Mouse (Mus musculus): ENCODE measurements at regions not wholly inside any gene's neighbourhood (a gene's known extent, or its start where the extent isn't known, plus 50 kb on each side); places are given as distances from the start of the nearest gene placed in this dataset.
A peak's percentile ranks its signal among the peaks of the same experiment; 100 is the strongest.

DNA sequence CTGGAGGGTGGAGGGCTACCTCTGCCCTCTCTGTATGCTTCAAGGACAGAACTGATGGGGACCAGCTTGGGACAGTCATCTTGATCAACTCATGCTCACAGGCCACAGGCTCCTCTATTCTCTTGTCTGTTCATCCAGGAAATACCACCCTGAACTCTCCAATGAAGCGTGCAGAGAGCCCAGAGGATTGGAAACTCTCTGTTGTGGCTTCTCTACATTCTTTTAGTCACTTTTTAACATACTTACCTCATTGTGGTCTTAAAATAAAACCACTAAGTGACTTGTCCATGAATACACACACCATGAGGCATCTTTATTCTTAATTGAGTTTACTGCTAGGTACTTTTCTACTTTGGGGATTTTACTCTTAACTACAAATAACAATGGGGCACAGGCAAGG lies 209.8 kb downstream of the Irs2 start:
- WGBS (ENCODE audit: missing documents): 77% methylated on average over 1 of the region's 1 CpGs
- Histone ChIP-seq H3K36me3 (ENCODE audit: inconsistent target) (no peaks in the 10 kb centered on the region), H3K27ac (no peak overlapping the region), H3K4me3 (ENCODE audit: inconsistent target) (no peak overlapping the region), H3K79me2 (ENCODE audit: inconsistent target) (no peaks in the 10 kb centered on the region)

DNA sequence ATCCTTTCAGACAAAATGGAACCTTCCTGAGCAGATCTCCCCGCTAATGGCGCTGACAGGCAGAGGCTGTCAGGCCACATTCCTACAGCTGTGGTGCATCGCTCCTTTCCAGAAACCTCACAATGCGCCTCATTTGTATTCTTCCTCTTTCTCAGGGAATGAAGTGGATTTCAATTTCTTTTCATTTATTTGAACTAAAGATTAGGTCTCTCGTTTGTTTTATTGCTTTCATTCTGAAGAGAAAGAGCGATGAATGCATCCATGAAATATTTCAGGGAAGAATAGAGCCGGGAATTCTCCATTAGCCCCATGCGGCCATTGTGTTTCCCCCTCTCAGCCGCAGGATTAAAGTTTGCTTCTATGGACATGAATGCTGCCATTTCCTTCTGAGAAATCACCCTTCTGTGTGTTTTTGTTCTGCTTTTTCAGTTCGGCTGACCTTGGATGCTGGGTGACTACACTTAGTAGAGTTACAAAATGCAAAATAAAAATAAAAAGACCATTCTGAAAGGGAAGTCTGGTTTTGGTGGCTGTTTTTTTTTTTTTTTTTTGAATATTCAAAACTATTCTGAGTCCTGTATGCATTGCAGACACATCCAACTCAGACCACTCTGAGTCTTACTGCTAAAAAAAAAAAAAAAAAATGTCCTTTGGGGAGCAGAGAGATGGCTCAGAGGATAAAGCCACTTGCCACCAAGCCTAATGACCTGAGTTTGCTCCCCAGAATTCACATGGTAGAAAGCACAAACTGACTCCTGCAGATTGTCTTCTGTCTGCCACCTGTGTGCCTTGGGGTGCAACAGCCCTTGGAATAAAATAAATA lies 213.7 kb downstream of the Irs2 start:
- Histone ChIP-seq H3K36me3 (ENCODE audit: inconsistent target) (no peaks in the 10 kb centered on the region), H3K79me2 (ENCODE audit: inconsistent target) (no peaks in the 10 kb centered on the region), H3K27ac (peak overlapping the region; percentile 61), H3K4me3 (ENCODE audit: inconsistent target) (no peak overlapping the region)
- 17% methylated on average over 10 of the region's 10 CpGs for WGBS (ENCODE audit: missing documents)

DNA sequence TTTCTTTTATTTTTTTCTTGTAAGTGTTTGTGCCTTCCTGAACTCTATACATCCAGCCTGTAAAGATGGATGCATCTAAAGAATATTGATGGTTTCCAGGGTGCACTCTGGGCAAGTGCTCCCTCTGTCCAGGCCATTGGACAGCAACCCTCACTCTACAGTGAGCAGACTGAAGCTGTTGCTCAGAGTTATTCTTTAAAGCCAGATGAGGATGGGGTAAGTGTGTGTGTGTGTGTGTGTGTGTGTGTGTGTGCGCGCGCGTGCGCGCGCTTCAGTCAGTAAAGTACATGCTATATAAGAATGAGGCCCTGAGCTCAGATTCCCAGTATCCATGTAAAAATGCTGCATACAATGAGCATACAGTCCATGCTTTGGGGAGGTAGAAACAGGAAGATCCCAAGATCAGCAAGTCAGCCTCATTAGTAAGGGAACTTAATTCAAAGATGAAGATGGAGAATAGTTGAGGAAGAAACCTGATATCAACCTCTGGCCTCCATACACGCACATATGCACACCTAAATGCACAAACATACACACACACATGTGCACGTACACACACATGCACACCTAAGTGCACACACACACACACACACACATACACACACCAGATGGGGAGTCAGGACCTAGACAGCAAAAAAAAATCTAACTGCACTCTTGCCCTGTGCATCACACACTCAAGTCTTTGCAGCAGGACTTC lies 214.4 kb downstream of the Irs2 start:
- Histone ChIP-seq H3K27ac (peak overlapping the region; percentile 61), H3K36me3 (ENCODE audit: inconsistent target) (no peaks in the 10 kb centered on the region), H3K4me3 (ENCODE audit: inconsistent target) (no peak overlapping the region), H3K79me2 (ENCODE audit: inconsistent target) (no peaks in the 10 kb centered on the region)
- 94% methylated on average over 7 of the region's 9 CpGs for WGBS (ENCODE audit: missing documents)

DNA sequence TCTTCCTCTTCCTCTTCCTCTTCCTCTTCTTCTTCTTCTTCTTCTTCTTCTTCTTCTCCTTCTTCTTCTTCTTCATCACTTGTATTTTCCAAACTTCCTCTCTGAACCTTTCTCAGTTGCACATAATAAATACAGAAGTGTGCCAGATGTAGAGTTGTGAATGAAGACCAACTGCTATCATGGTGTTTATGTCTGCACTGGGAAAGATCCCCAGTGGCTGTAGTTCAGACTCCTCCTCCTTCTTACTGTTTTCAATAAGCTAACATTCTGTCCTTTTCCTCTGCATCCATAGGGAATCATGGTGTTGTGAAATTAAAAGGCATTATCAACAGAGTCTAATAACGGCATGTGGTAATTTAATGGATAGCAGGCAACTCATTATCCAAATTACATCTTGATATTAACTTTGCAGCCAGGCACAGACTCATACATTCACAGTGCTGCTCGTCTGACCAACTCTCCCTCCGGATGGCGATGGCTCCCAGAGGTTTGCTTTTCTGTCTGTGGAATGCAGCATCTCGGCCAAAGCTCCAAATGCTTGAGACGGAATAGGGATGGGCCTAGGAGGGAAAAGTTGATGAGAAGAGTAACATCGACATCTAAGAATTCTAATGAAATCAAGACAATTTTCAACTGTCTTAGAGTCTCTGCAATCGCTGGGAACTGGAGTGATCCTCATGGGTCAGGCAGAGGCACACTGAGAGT lies 219.6 kb downstream of the Irs2 start:
- WGBS (ENCODE audit: missing documents): 91% methylated on average over 8 of the region's 8 CpGs
- no peaks in the 10 kb centered on the region for H3K79me2 ChIP-seq (ENCODE audit: inconsistent target)
- H3K4me3 ChIP-seq (ENCODE audit: inconsistent target): no peak overlapping the region
- H3K36me3 ChIP-seq (ENCODE audit: inconsistent target): no peaks in the 10 kb centered on the region
- no peak overlapping the region for H3K27ac ChIP-seq

DNA sequence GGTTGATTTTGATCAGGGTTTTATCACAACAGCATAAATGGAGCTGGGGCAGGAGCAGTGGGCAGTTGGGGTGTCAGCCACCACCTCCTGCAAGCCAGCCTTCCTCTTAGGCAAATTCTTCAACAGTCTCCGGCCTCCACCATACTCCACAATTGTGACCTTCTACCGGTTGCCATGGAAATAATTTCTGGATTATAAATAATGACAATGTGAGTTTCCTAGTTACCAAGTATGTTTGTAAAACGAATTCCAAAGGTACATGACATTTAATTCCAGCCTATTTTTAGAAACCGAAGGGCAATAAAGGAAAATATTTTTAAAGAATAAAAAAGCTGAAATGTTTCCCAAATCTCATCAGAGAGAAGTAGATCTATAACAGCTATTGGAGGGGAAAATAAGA lies 222.5 kb downstream of the Irs2 start:
- H3K36me3 ChIP-seq (ENCODE audit: inconsistent target): no peaks in the 10 kb centered on the region
- H3K4me3 ChIP-seq (ENCODE audit: inconsistent target): no peak overlapping the region
- H3K79me2 ChIP-seq (ENCODE audit: inconsistent target): no peaks in the 10 kb centered on the region
- 92% methylated on average over 4 of the region's 4 CpGs for WGBS (ENCODE audit: missing documents)
- no peak overlapping the region for H3K27ac ChIP-seq

DNA sequence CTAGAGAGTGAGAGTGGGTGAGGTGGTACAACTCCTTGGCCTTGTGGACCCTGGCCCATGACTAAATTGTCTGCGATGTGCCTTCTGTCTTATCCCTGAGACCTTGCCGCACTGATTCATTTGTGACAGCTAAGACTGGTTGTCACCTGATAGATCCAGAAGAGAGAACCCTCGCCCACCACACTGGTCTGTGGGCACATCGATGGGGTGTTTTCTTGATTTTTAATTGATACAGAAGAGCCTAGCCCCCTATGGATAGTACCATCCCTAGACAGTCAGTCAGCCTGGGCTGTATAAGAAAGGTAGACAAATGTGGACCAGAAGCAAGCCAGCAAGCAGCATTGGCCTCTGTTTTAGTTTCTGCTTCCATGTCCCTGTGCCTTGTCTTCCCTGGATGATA lies 222.9 kb downstream of the Irs2 start:
- 96% methylated on average over 4 of the region's 4 CpGs for WGBS (ENCODE audit: missing documents)
- H3K36me3 ChIP-seq (ENCODE audit: inconsistent target): no peaks in the 10 kb centered on the region
- no peaks in the 10 kb centered on the region for H3K79me2 ChIP-seq (ENCODE audit: inconsistent target)
- no peak overlapping the region for H3K27ac ChIP-seq
- no peak overlapping the region for H3K4me3 ChIP-seq (ENCODE audit: inconsistent target)

DNA sequence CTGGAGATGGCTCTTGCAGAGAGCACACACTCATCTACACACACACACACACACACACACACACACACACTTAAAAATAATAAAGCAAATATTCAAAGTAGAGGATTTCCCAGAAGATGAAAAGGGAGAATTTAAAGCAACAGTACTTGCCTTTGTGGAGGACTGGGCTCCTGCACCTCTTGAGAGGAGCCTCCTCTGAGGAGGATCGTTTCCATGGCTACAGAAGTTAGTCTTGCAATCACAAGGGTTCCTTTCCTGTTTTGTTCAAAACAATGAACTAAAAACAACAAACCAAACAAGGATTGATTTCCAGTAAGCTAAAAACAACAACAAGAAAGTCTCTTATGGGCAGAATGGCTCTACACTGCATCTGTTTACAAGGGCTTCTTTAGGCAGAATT lies 223.8 kb downstream of the Irs2 start:
- Histone ChIP-seq H3K79me2 (ENCODE audit: inconsistent target) (no peaks in the 10 kb centered on the region), H3K4me3 (ENCODE audit: inconsistent target) (no peak overlapping the region), H3K27ac (no peak overlapping the region), H3K36me3 (ENCODE audit: inconsistent target) (no peaks in the 10 kb centered on the region)
- 33% methylated on average over 1 of the region's 1 CpGs for WGBS (ENCODE audit: missing documents)

DNA sequence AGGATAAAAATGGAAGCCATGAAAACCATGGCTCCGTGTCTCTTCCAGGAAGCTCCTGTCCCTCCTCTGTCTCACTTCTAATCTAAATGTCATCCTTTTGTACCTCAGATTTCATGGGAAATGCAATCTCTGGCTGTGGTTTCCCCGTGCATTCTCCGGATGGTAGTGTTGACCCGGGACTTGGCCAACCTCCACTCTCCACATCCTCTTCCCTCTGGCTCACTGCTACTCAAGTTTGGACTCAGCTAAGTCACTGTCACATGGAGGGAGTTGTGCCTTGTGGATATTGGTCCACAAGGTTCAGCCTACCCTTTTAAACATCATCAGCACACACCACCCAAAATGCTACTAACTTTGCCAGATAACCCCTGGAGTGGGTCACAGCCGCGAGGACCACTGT lies 226.4 kb downstream of the Irs2 start:
- WGBS (ENCODE audit: missing documents): 70% methylated on average over 6 of the region's 6 CpGs
- Histone ChIP-seq H3K79me2 (ENCODE audit: inconsistent target) (no peaks in the 10 kb centered on the region), H3K36me3 (ENCODE audit: inconsistent target) (no peaks in the 10 kb centered on the region), H3K4me3 (ENCODE audit: inconsistent target) (no peak overlapping the region), H3K27ac (no peak overlapping the region)

DNA sequence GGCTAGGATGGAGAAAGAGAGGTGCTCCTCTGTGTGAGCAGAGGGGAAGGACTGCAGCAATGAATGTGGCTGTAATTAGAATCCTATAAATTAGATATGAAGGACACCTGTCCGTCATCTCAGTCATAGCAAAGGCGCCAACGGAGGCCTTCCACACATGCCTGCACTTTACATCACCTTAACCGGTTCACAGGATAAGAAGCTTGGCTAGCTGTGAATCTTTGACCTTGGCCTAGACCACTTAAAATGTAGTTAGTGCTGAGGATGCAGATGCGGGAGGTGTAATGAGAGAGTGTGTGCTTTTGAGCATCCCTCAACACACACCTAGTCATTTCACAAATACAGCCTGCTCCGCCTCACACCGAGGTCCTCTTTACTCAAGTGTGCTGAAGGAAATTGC lies 228.6 kb downstream of the Irs2 start:
- Histone ChIP-seq H3K4me3 (ENCODE audit: inconsistent target) (no peak overlapping the region), H3K79me2 (ENCODE audit: inconsistent target) (no peaks in the 10 kb centered on the region), H3K27ac (no peak overlapping the region), H3K36me3 (ENCODE audit: inconsistent target) (no peaks in the 10 kb centered on the region)
- 95% methylated on average over 7 of the region's 7 CpGs for WGBS (ENCODE audit: missing documents)

DNA sequence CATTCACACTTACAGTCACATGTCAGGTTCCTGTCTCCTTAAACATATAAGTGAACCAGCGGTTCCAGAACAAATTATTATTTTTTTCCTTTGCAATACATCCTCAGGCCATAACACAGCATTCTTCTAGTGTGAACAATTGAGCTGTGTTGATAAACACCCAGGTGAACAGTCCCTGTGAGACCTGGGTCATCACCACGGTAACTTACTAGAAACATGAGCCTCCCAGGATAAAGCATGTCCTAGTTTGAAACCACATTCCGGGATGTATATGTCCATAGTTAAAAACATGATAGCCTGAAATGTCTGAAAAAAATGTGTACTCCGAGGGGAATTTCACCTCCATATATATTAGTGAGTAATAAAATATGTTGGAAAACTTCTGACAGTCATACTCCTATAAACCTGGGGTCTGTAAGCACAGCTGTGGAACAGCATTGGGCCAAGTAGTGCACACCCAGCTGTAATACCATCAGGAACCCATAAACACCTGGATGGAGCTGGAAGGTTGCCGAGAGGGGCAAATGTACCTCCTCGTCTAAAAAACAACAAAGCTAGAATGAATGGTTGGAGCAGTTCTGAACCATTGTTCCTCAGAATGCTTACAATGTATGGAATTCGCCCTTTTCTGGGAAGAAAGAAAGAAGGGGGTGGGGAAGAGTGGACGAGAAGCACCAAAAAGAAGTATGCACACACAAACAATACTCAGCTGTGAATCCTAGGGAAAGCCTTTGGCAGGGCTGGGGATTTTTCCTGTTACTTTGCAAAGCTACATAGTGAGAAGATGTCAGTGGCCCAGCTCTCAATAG lies 232.9 kb downstream of the Irs2 start:
- 92% methylated on average over 8 of the region's 8 CpGs for whole genome bisulfite sequencing (ENCODE audit: missing documents)
- H3K79me2 ChIP-seq (ENCODE audit: inconsistent target): no peaks in the 10 kb centered on the region
- no peaks in the 10 kb centered on the region for H3K36me3 ChIP-seq (ENCODE audit: inconsistent target)
- no peak overlapping the region for H3K4me3 ChIP-seq (ENCODE audit: inconsistent target)
- no peak overlapping the region for H3K27ac ChIP-seq

DNA sequence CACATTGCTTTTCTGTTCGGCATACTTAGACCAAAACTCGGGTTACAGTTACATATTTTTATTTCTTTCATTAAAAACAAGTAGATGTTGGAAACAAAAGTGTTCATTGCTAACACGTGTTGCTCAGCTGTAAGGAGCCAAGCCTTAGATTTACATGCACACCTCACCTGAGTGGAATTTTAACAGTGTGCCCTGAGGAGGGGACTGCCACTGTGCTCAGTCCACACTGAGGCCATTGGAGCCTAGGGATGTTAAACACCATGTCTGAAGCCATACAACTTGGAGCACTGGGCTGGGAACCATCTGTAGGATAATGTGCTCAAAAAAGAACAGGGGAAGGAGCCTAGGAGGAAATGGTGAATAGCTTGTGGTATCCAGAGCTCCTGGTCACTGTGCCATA lies 233.5 kb downstream of the Irs2 start:
- no peak overlapping the region for H3K27ac ChIP-seq
- no peaks in the 10 kb centered on the region for H3K79me2 ChIP-seq (ENCODE audit: inconsistent target)
- no peak overlapping the region for H3K4me3 ChIP-seq (ENCODE audit: inconsistent target)
- 90% methylated on average over 3 of the region's 3 CpGs for WGBS (ENCODE audit: missing documents)
- no peaks in the 10 kb centered on the region for H3K36me3 ChIP-seq (ENCODE audit: inconsistent target)

DNA sequence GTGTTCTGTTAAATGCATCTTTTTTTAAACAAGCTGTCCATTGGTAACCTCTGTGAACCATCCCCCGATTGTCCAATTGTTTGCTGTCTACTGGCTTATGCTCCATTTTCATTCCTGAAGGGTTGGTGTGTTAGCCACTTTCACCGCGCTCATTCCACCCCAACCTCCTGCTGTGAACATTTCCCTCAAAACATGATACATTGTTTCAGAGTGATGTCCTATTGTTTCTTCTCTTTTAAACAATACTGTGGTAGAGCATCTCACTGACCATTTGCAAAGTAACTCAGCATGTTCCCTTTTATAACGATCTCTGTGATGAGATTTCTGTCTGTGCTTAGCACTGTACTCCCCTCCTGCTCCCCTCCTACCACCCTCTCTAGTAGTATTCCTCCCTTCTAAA lies 240.1 kb downstream of the Irs2 start:
- no peak overlapping the region for H3K27ac ChIP-seq
- 94% methylated on average over 4 of the region's 4 CpGs for WGBS (ENCODE audit: missing documents)
- no peaks in the 10 kb centered on the region for H3K79me2 ChIP-seq (ENCODE audit: inconsistent target)
- H3K4me3 ChIP-seq (ENCODE audit: inconsistent target): no peak overlapping the region
- H3K36me3 ChIP-seq (ENCODE audit: inconsistent target): no peaks in the 10 kb centered on the region

DNA sequence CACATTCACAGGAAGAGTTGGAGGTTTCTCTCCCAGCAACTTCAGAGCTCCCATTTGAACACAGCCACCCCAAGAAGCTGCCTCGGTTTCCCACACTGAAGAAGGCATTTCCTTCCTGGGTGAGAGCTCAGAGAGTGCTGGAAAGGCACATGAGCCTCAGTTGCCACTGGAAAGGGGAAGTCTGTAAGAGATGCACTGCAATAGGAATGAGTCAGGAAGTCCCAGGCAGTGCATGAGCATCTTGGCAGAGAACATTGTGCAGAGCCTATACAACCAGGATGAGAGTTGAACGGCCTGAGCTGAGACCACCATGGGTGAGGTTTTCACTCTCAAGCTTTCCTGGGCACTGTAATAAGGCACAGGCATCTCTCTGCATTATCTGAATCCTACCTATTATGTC lies 244.4 kb downstream of the Irs2 start:
- Histone ChIP-seq H3K36me3 (ENCODE audit: inconsistent target) (no peaks in the 10 kb centered on the region), H3K4me3 (ENCODE audit: inconsistent target) (no peak overlapping the region), H3K27ac (no peak overlapping the region), H3K79me2 (ENCODE audit: inconsistent target) (no peaks in the 10 kb centered on the region)
- 20% methylated on average over 2 of the region's 2 CpGs for WGBS (ENCODE audit: missing documents)

DNA sequence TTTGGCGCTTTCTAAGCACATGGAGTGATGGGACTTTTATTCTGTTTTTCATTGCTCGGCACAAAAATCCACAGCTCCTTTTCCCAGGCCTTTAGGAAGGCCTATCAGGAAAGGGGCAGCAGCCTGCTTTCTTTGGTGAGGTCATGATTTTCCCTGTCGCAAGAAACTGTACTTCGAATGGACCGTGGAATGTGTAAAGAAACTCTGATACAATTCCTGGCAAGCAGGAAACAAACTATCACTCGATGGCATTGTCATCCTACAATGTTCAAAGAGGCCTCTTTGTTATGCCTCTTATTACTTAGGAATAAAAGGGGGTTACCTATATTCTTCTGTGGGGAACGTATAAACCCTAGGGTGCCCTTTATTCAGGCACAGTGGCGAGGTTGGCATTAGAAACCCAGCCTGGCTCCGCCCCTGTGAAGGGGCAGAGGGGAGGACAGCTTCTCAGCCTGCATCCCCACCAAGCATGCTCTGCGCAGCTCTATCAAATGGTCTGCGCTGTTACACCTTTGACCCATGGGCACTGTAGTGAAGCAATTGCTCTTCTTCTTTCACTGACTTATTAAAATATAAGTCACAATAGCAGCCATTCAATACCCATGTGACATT lies 246.5 kb downstream of the Irs2 start:
- Histone ChIP-seq H3K4me3 (ENCODE audit: inconsistent target) (no peak overlapping the region), H3K27ac (no peak overlapping the region), H3K36me3 (ENCODE audit: inconsistent target) (no peaks in the 10 kb centered on the region), H3K79me2 (ENCODE audit: inconsistent target) (no peaks in the 10 kb centered on the region)
- 82% methylated on average over 11 of the region's 11 CpGs for WGBS (ENCODE audit: missing documents)

Data from macrophage (primary cell).